Mouse (Mus musculus) stomach, embryonic 14.5 days (tissue): Measurements from ENCODE around the gene Vapb. TPM values are rescaled to one million over a fixed set of nuclear protein-coding genes. Genes with fewer than 3 reads are reported as not detected.

Source experiments
- ATAC-seq: fragments of 200-750 bp; cut with Nextera tagmentation; 2 replicates; pipeline ENCODE4 v1.8.0; 2017; ENCODE audit warnings: low read depth, moderate TSS enrichment; ENCODE audit not compliant: insufficient number of reproducible peaks, insufficient read depth, low FRiP score
- H3K27ac ChIP-seq: fragments of 300-500 bp; sonication (generic); 2 replicates; pipeline ENCODE4 v1.5.1; 2014; ENCODE audit warnings: mild to moderate bottlenecking, low read length, moderate library complexity, mixed read lengths
- H3K27me3 ChIP-seq: fragments of 300-500 bp; sonication (generic); 2 replicates; pipeline ENCODE4 v1.6.1; 2014; ENCODE audit warnings: low read length, control low read depth, mixed read lengths; ENCODE audit not compliant: control insufficient read depth, insufficient read depth
- H3K36me3 ChIP-seq: fragments of 300-500 bp; sonication (generic); 2 replicates; pipeline ENCODE4 v1.6.1; 2014; ENCODE audit warnings: mild to moderate bottlenecking, control low read depth, low read length, moderate library complexity, mixed read lengths; ENCODE audit not compliant: control insufficient read depth, insufficient read depth
- H3K4me1 ChIP-seq: fragments of 300-500 bp; sonication (generic); 2 replicates; pipeline ENCODE4 v1.6.1; 2014; ENCODE audit warnings: low read length, control low read depth, mixed read lengths; ENCODE audit not compliant: control insufficient read depth, insufficient read depth
- H3K4me2 ChIP-seq: fragments of 300-500 bp; sonication (generic); replicated peaks from 2 replicates; pipeline ENCODE4 v1.6.1; 2014; ENCODE audit warnings: low read depth, low read length, control low read depth
- H3K4me3 ChIP-seq: fragments of 300-500 bp; sonication (generic); 2 replicates; pipeline ENCODE4 v1.5.1; 2014; ENCODE audit warnings: low read depth, low read length, control low read depth
- H3K9ac ChIP-seq: fragments of 300-500 bp; sonication (generic); replicated peaks from 2 replicates; pipeline ENCODE4 v1.6.1; 2014; ENCODE audit warnings: low read depth, mild to moderate bottlenecking, control low read depth, low read length, moderate library complexity, mixed read lengths
- H3K9me3 ChIP-seq: fragments of 300-500 bp; sonication (generic); 2 replicates; pipeline ENCODE4 v1.6.1; 2016; ENCODE audit warnings: low read depth, low read length, control low read depth; ENCODE audit not compliant: control insufficient read depth
- WGBS: fragments of 180-500 bp; shearing (Covaris S2); extraction: QIAGEN DNeasy Blood & Tissue Kit; methylation state at CpG from one replicate; pipeline ENCODE4 v1.1.7; 2014; 5-methylcytosine and 5-hydroxymethylcytosine counted together
- polyA plus RNA-seq: library from polyadenylated mRNA; unstranded; fragments of >200 nt; fragmentation: Nextera tagmentation; extraction: Ambion mirVana; gene quantifications from 2 replicates; pipeline ENCODE4 v1.2.1, GENCODE M21; 2014

Vapb gene
- polyA plus RNA-seq, 1 experiment from 2014 or later, result 13.4 TPM

DNA sequence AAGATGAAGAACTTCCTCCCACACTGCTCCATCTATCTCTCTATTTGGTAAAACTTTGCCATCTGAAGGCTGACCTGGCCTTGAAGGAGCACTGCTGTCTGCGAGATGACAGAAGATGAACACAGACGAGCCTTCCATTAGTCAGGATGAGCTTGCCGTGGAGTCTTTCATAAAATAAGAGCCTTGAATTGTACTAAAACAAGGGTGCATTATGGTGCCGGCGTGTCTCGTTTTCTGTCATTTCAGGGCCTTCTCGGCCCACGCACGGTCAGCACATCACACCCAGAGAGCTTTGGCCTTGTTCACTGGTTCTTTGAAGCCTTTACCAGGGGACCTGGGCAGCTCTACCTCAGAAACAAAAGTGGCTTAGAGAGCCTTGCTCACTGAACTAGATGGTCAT is 5.4 kb downstream of the Vapb start:
- WGBS, result 49% methylated on average over 9 of the region's 9 CpGs
- Histone ChIP-seq H3K27ac (peak overlapping the region; percentile 61; the same call in 1 of the 2 replicates), H3K9ac (no peak overlapping the region), H3K4me3 (no peak overlapping the region), H3K4me1 (peaks cover 34% of the 10 kb centered on the region), H3K9me3 (peaks cover 5% of the 10 kb centered on the region; the same call in 1 of the 2 replicates), H3K4me2 (no peak overlapping the region), H3K27me3 (no peaks in the 10 kb centered on the region), H3K36me3 (no peaks in the 10 kb centered on the region)
- ATAC-seq, result no peak

GRCm38 (mm10) chr2:173744070-173744815 is 6.9 kb downstream of the Vapb start:
- Histone ChIP-seq H3K9me3 (peaks cover 5% of the 10 kb centered on the region; the same call in 1 of the 2 replicates), H3K36me3 (no peaks in the 10 kb centered on the region), H3K27ac (no peak overlapping the region), H3K4me2 (no peak overlapping the region), H3K27me3 (no peaks in the 10 kb centered on the region), H3K9ac (no peak overlapping the region), H3K4me3 (no peak overlapping the region), H3K4me1 (peaks cover 25% of the 10 kb centered on the region)
- WGBS, result 83% methylated on average over 7 of the region's 7 CpGs
- no peak for ATAC-seq

DNA sequence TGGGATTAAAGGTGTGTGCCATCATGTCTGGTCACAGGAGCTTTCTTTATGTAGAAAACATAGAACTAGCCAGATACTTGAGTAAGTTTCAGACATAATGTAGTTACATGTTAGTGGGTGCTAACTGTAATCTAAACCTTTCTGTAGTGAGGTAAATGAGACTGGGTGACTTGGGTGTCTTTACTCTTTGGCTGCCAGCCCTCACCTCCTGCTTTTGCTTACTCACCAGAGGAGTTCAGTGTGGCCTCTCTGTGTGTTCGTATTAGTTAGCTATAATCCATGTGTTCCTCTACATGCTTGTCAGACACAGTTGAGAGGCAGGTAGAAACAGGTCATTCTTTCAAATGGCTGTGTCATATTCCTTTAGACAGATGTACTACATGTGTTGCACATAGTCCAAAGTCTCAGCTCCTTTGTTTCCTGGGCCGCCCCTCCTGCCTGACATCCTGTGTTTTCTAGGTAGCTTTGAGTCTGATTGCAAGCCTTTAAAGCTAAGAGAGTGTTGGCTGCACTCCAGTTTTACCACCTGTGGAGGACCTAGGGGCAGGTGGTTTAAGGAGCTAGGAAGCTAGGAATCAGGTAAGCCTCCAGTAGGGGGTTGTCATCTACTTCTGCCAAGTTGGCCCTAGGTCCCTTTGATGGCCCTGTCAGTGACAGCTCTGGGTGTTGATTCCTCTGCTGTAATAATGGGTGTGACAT is 11.8 kb downstream of the Vapb start:
- no peak overlapping the region for H3K4me2 ChIP-seq
- peaks cover 5% of the 10 kb centered on the region; the same call in 1 of the 2 replicates for H3K9me3 ChIP-seq
- H3K9ac ChIP-seq, result no peak overlapping the region
- no peaks in the 10 kb centered on the region for H3K36me3 ChIP-seq
- no peak overlapping the region for H3K27ac ChIP-seq
- WGBS, result 78% methylated on average over 2 of the region's 2 CpGs
- H3K27me3 ChIP-seq, result no peaks in the 10 kb centered on the region
- 0 out of 2 replicates have a peak, but pooled peaks have one; percentile 33 for ATAC-seq
- H3K4me1 ChIP-seq, result no peaks in the 10 kb centered on the region
- H3K4me3 ChIP-seq, result no peak overlapping the region

- no peak for ATAC-seq
- 69% methylated on average over 8 of the region's 8 CpGs for WGBS
- Histone ChIP-seq H3K4me2 (no peak overlapping the region), H3K4me1 (peaks cover 4% of the 10 kb centered on the region; the same call in 1 of the 2 replicates), H3K4me3 (no peak overlapping the region), H3K27me3 (no peaks in the 10 kb centered on the region), H3K36me3 (0 out of 2 replicates have a peak, but pooled peaks cover 3% of the 10 kb centered on the region), H3K9ac (no peak overlapping the region), H3K9me3 (no peaks in the 10 kb centered on the region), H3K27ac (no peak overlapping the region)
These were observed 18.3 kb downstream of the Vapb start for GRCm38 (mm10) chr2:173755433-173756144.

DNA sequence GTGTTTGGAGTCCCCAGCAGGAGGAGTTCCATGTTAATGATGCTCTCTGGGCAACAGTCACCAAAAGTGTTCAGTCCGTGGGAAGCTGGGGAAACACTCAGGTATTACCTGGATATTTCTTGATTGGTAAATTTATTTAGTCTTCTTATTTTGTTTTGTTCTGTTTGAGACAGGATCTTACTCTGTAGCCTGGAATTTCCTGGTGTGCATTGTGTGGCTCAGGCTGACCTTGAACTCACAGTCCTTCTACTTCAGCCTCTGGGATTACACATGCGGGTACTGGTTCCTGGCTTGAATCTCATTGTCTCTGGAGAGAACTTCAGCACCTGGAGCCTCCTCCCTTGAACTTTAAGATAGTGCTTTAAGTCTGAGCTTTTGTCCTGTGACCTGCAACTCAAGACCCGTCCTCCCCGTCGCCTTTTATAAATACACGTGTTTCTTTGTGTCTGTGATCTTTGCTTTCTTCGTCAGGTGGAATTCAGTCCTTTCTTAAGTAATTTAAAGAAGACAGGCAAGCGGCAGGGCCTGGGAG is 20.4 kb downstream of the Vapb start:
- 71% methylated on average over 8 of the region's 8 CpGs for WGBS
- no peaks in the 10 kb centered on the region for H3K9me3 ChIP-seq
- H3K9ac ChIP-seq, result no peak overlapping the region
- H3K4me1 ChIP-seq, result peaks cover 4% of the 10 kb centered on the region; the same call in 1 of the 2 replicates
- no peak overlapping the region for H3K27ac ChIP-seq
- no peak overlapping the region for H3K4me2 ChIP-seq
- no peaks in the 10 kb centered on the region for H3K27me3 ChIP-seq
- H3K4me3 ChIP-seq, result no peak overlapping the region
- H3K36me3 ChIP-seq, result 0 out of 2 replicates have a peak, but pooled peaks cover 4% of the 10 kb centered on the region
- no peak for ATAC-seq

DNA sequence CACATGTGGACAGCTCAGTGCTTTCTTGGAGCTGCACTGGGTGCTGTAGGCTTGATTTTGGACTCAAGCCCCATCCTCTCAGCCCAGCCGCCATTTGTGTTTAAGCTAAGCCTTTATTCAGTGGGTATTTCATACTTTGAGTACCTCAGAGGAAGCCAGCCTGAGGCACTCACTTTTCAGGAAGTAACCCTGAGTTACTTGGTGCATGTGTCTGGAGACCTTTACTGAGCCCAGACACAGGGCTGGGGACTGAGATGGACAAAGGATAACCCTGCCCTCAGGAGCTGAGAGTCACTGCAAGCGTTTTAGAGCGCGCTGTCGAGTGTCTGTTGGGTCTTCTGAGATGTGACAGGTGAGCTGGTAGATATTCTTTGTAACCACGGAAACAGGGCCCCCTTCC is 23.3 kb downstream of the Vapb start:
- Histone ChIP-seq H3K4me1 (peaks cover 7% of the 10 kb centered on the region; the same call in 1 of the 2 replicates), H3K4me2 (no peak overlapping the region), H3K4me3 (no peak overlapping the region), H3K9me3 (no peaks in the 10 kb centered on the region), H3K9ac (no peak overlapping the region), H3K27me3 (no peaks in the 10 kb centered on the region), H3K27ac (no peak overlapping the region), H3K36me3 (peaks cover 8% of the 10 kb centered on the region; the same call in 1 of the 2 replicates)
- 85% methylated on average over 6 of the region's 6 CpGs for WGBS
- ATAC-seq, result no peak

DNA sequence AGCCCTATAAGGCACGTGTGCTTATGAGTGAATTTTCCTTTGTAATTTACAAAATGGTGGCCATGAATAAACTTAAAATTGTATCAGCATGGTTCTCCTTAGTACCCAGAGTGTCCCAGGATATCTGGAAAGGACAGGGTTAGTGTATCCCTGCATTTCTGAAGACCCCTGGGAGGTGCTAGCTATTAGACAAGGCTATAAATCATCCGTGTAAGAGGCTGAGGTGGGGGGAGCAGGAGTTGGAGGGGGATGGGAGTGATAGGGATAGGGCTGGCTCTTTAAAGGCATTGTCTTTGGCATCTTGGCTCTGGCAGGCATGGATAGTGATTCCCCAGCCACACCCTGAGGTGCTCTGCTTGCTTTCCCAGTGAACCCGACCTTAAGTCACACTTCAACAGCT is 27.3 kb downstream of the Vapb start:
- H3K4me3 ChIP-seq, result no peak overlapping the region
- no peaks in the 10 kb centered on the region for H3K27me3 ChIP-seq
- H3K9me3 ChIP-seq, result no peaks in the 10 kb centered on the region
- WGBS, result 29% methylated on average over 3 of the region's 3 CpGs
- H3K9ac ChIP-seq, result no peak overlapping the region
- H3K4me1 ChIP-seq, result peaks cover 22% of the 10 kb centered on the region; the same call in 1 of the 2 replicates
- no peak overlapping the region for H3K27ac ChIP-seq
- H3K4me2 ChIP-seq, result no peak overlapping the region
- ATAC-seq, result no peak
- H3K36me3 ChIP-seq, result peaks cover 5% of the 10 kb centered on the region; the same call in 1 of the 2 replicates
